Mouse (Mus musculus): ENCODE data around the gene AL732309.1.

DNA sequence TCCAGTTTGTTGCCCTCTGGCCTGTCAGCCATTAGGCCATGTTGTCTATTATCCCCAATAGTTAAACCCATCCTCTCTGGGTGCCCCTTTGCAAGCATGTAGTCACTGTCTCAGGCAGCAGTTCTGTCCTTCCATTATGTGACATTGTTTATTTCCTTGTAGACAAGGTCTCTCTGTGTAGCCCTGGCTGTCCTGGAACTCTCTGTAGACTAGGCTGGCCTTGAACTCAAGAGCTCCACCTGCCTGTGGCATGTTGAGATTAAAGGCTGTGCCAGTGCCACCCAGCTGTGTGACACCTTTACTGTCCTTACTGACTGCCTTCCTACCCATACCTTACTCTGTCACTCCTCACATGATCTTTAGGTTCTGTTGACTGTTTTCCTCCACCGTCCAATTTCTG lies 5.7 kb upstream of the AL732309.1 start:
- TF ChIP-seq CTCF (IDR thresholded peaks at IDR 0.05; ENCODE audit: borderline replicate concordance, insufficient read depth, low read depth, low read length) (peak; percentile 45; the same call in 1 of the 2 replicates), POLR2A (IDR thresholded peaks at IDR 0.05; ENCODE audit: borderline replicate concordance, insufficient read depth, low read length) (no peak)

All from cerebellum, adult 2 months (tissue).